Mouse (Mus musculus): ENCODE measurements at regions not wholly inside any gene's neighbourhood (a gene's known extent, or its start where the extent isn't known, plus 50 kb on each side); places are given as distances from the start of the nearest gene placed in this dataset.
"Not testable (repeated sequence)": the region's sequence is repeated elsewhere in the genome, so short reads cannot be mapped to it uniquely, and the experiment has no call there.

- ATAC-seq (replicated peaks; ENCODE audit: insufficient number of reproducible peaks, low FRiP score, low TSS enrichment, poor library complexity, severe bottlenecking) = no peak
Observed at GRCm38 (mm10) chr14:71564816-71565215, 926.8 kb downstream of the Gm9195 start.

- no peak for ATAC-seq (replicated peaks; ENCODE audit: insufficient number of reproducible peaks, low FRiP score, low TSS enrichment, poor library complexity, severe bottlenecking)
Observed at GRCm38 (mm10) chr14:71561906-71562305, 929.7 kb downstream of the Gm9195 start.

DNA sequence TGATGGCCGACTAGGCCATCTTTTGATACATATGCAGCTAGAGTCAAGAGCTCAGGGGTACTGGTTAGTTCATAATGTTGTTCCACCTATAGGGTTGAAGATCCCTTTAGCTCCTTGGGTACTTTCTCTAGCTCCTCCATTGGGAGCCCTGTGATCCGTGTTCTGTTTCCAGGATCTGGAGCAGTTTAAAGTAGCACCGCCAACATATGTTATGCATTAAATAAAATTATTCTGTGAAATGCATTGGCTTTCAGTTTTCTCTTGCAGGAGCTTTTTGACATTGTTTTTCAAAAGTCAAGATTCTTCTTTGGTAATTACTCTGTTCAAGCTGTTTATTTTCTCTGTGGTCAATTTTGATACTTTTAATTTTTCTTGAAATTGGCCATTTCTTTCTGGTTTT is 937.3 kb downstream of the Gm9195 start:
- not testable (repeated sequence) for ATAC-seq (replicated peaks; ENCODE audit: insufficient number of reproducible peaks, low FRiP score, low TSS enrichment, poor library complexity, severe bottlenecking)

GRCm38 (mm10) chr14:71543580-71543979 is 943.9 kb upstream of the Fam160b2 start:
- ATAC-seq (replicated peaks; ENCODE audit: insufficient number of reproducible peaks, low FRiP score, low TSS enrichment, poor library complexity, severe bottlenecking) = no peak

- no peak for ATAC-seq (replicated peaks; ENCODE audit: insufficient number of reproducible peaks, low FRiP score, low TSS enrichment, poor library complexity, severe bottlenecking)
Observed at GRCm38 (mm10) chr14:71532074-71532659, 932.5 kb upstream of the Fam160b2 start.

- ATAC-seq (replicated peaks; ENCODE audit: insufficient number of reproducible peaks, low FRiP score, low TSS enrichment, poor library complexity, severe bottlenecking) = no peak
Observed at GRCm38 (mm10) chr14:71531298-71531697, 931.7 kb upstream of the Fam160b2 start.

- no peak for ATAC-seq (replicated peaks; ENCODE audit: insufficient number of reproducible peaks, low FRiP score, low TSS enrichment, poor library complexity, severe bottlenecking)
Observed at GRCm38 (mm10) chr14:71530421-71530820, 930.8 kb upstream of the Fam160b2 start.

GRCm38 (mm10) chr14:71518541-71518940 is 918.9 kb upstream of the Fam160b2 start:
- ATAC-seq (replicated peaks; ENCODE audit: insufficient number of reproducible peaks, low FRiP score, low TSS enrichment, poor library complexity, severe bottlenecking) = no peak

DNA sequence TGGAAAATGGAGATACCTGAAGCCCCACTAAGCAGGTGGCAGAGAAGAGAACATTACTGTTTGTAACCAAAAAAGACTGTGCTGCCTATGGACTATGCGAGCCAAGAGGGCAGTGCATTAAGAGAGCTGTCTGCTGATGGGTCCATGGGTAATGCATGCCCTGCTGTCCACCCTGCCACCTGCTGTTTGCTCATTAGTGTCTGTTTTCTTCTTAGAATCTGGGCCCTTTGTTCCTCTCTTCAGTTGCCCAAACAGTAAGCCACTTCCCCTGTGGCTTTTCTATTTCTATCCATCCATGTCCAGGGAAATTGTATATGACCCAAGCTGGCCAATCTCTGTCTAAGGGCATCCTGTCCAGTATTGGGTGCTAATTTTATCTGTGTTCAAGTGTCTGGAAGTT is 901.2 kb upstream of the Fam160b2 start:
- ATAC-seq (replicated peaks; ENCODE audit: insufficient number of reproducible peaks, low FRiP score, low TSS enrichment, poor library complexity, severe bottlenecking) = no peak

DNA sequence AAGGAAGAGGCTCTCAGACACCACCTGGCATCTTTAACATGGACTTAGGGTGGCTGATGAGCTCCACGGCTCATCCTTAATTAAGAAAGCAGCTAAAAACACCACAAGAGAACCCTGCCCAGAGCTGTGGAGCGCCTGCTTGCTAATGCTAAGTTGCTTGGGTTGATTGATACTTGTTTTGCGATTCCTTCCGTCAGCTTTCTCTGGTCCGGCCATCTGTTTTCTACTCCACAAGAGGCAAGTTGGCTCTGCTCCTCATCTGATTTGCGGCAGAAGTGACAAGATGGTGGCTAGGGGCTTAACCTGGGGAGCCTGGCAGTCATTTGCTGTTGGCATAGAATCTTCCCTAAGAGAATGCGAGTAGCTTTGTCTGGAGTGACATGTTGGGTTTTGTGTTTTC is 891.6 kb upstream of the Fam160b2 start:
- ATAC-seq (replicated peaks; ENCODE audit: insufficient number of reproducible peaks, low FRiP score, low TSS enrichment, poor library complexity, severe bottlenecking) = no peak

DNA sequence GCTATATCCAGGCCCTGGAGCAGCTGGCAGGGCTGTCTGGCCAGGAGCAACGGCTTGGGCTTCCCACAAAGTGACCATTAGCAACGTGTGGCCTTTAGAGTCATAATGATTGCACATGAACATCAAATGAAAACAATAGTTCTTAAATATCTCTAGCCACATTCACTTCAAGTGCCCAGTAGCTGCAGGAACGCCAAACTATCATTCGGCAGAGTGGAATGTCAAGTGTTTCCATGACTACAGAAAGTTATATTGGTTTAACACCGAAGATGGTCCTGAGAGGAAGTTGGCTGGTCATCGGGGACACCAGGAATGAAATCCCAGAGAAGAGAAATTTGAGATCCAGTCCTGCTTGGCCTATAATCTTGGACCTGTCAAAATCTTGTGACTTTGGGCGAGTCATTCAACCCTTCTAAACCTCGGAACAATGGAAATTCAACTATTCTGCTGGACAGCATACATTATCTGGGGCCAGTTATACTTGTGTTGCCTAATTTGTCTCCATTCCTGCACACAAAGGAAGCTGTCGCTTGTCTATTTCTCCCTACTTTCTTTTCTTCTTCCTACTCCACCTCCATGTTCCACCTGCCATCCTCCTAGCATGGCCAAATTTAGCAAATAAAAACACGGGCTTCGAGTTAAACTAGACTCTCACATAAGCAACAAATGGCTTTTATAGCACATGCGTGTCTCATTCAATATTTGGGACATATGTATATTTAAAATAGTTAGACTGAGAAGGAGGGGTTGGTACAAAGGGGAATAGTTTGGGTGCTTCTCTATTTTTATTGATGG is 886.7 kb upstream of the Fam160b2 start:
- ATAC-seq (replicated peaks; ENCODE audit: insufficient number of reproducible peaks, low FRiP score, low TSS enrichment, poor library complexity, severe bottlenecking) = no peak

GRCm38 (mm10) chr14:71475656-71476055 is 876.0 kb upstream of the Fam160b2 start:
- ATAC-seq (replicated peaks; ENCODE audit: insufficient number of reproducible peaks, low FRiP score, low TSS enrichment, poor library complexity, severe bottlenecking) = no peak

DNA sequence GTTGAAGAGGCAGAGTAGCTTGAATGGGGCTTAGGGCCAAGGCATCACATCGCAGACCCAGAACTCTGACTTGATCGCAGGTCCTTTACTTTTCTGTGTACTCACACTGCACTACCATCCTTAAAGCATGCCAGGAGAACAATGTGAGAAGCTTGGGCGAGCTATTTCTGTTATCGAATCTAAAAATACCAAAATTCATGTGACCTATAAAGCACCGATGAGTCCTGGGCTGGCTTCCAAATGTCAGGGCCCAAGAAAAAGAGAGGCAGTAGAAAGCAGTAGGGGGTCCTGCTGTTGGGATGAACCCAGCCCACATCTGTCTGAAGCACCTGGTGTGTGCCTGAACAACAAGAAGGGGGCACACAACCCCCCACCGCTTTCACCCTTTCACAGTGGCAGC is 874.3 kb upstream of the Fam160b2 start:
- ATAC-seq (replicated peaks; ENCODE audit: insufficient number of reproducible peaks, low FRiP score, low TSS enrichment, poor library complexity, severe bottlenecking) = no peak

- ATAC-seq (replicated peaks; ENCODE audit: insufficient number of reproducible peaks, low FRiP score, low TSS enrichment, poor library complexity, severe bottlenecking) = no peak
Observed at GRCm38 (mm10) chr14:71432364-71432763, 832.7 kb upstream of the Fam160b2 start.
